Mouse (Mus musculus): ENCODE measurements at regions not wholly inside any gene's neighbourhood (a gene's known extent, or its start where the extent isn't known, plus 50 kb on each side); places are given as distances from the start of the nearest gene placed in this dataset.

- peak; percentile 18 to 20 for DNase-seq (ENCODE audit: low spot score in 2 of 2)
Measured at GRCm38 (mm10) chr1:149556381-149556780, 404.7 kb downstream of the Pla2g4a start.

- DNase-seq (ENCODE audit: low spot score in 2 of 2): no peak
Measured at GRCm38 (mm10) chr1:149555355-149556007, 405.6 kb downstream of the Pla2g4a start.

- no peak for DNase-seq (ENCODE audit: low spot score in 2 of 2)
Measured at GRCm38 (mm10) chr1:149546076-149546475, 415.0 kb downstream of the Pla2g4a start.

GRCm38 (mm10) chr1:149541386-149541785 is 419.7 kb downstream of the Pla2g4a start:
- DNase-seq (ENCODE audit: low spot score in 2 of 2): peak in 1 of 2 experiments; percentile 3

- no peak for DNase-seq (ENCODE audit: low spot score in 2 of 2)
Measured at GRCm38 (mm10) chr1:149533651-149534050, 427.4 kb downstream of the Pla2g4a start.
